Mouse (Mus musculus) intestine, embryonic 15.5 days (tissue): ENCODE data around the gene Gm45021. TPM values are rescaled to one million over a fixed set of nuclear protein-coding genes. Genes with fewer than 3 reads are reported as not detected.
A peak's percentile ranks its signal among the peaks of the same experiment; 100 is the strongest.
"Not testable (repeated sequence)": the region's sequence is repeated elsewhere in the genome, so short reads cannot be mapped to it uniquely, and the experiment has no call there.

Source experiments
- ATAC-seq: fragments of 200-750 bp; cut with Nextera tagmentation; 2 replicates; pipeline ENCODE4 v1.8.0; 2017; ENCODE audit warnings: moderate TSS enrichment, moderate library complexity
- H3K27ac ChIP-seq: fragments of 300-500 bp; sonication (generic); 2 replicates; pipeline ENCODE4 v1.5.1; 2015; ENCODE audit warnings: mild to moderate bottlenecking, inconsistent platforms
- H3K27me3 ChIP-seq: fragments of 300-500 bp; sonication (generic); replicated peaks from 2 replicates; pipeline ENCODE4 v1.6.1; 2015; ENCODE audit warnings: inconsistent platforms
- H3K36me3 ChIP-seq: fragments of 300-500 bp; sonication (generic); 2 replicates; pipeline ENCODE4 v1.6.1; 2015; ENCODE audit warnings: inconsistent platforms
- H3K4me1 ChIP-seq: fragments of 300-500 bp; sonication (generic); replicated peaks from 2 replicates; pipeline ENCODE4 v1.6.1; 2015; ENCODE audit warnings: inconsistent platforms
- H3K4me2 ChIP-seq: fragments of 300-500 bp; sonication (generic); replicated peaks from 2 replicates; pipeline ENCODE4 v1.6.1; 2015; ENCODE audit warnings: mild to moderate bottlenecking, inconsistent platforms
- H3K4me3 ChIP-seq: fragments of 300-500 bp; sonication (generic); replicated peaks from 2 replicates; pipeline ENCODE4 v1.5.1; 2015; ENCODE audit warnings: inconsistent platforms
- H3K9ac ChIP-seq: fragments of 300-500 bp; sonication (generic); 2 replicates; pipeline ENCODE4 v1.6.1; 2015; ENCODE audit warnings: inconsistent platforms
- H3K9me3 ChIP-seq: fragments of 300-500 bp; sonication (generic); 2 replicates; pipeline ENCODE4 v1.6.1; 2016; ENCODE audit warnings: inconsistent platforms
- WGBS: fragments of 180-500 bp; shearing (Covaris S2); methylation state at CpG from one replicate; pipeline ENCODE4 v1.1.7; 2015; 5-methylcytosine and 5-hydroxymethylcytosine counted together
- polyA plus RNA-seq: library from polyadenylated mRNA; unstranded; fragments of >200 nt; fragmentation: Nextera tagmentation; extraction: Ambion mirVana; gene quantifications from 2 replicates; pipeline ENCODE4 v1.2.1, GENCODE M21; 2015

Gm45021 gene
- polyA plus RNA-seq, 1 experiment from 2014 or later, result not detected

DNA sequence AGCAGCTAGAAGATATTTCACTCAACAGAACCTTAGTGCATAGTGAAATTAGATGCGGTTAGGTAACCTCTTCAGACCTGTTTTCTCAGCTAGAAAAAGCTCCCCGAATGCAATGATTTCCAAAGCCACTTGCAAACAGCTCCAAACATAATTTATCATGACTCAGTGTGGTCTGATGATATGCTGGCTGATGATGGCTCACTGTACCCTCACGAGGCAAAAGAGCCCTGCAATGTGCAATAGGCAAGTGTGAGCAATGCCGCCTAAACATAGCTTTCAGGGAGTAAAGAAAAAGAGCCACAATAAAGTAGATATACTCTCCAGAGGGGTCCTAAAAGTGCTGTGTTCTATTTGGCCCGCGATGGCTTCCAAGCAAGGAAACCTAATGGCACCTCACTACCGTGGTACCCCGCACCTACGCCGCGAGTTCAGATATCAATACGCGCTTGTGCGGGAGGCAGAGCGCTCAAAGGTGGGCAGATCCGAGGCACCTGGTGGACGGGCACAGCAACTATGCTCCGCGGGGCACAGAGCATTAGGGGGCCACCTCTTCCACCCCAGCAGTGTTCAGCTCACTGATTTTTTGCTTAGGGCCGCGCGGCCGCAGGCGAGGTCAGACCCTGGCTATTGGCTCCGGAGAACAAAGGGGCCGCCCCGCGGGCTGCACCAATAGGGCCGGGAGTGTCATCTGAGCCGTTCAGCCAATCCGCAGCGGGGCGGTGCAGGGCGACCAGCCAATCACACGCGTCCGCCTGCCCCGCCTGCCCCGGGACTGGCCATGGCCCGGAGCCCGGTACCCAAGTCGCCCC, 12.1 kb downstream of the Gm45021 start, which contains the start of gene Zfp775:
Zfp775 (plus strand) TSS at position 793 of the 809 bp plus-strand sequence.
- H3K4me3 ChIP-seq, result peak within 1 kb of the TSS; percentile 67
- H3K9me3 ChIP-seq, result peaks cover 12% of the 10 kb centered on the region
- peaks cover 31% of the 10 kb centered on the region for H3K36me3 ChIP-seq
- H3K9ac ChIP-seq, result peak within 1 kb of the TSS; percentile 71
- 0 out of 2 replicates have a peak, but pooled peaks cover 6% of the 10 kb centered on the region for H3K4me1 ChIP-seq
- H3K27me3 ChIP-seq, result no peaks in the 10 kb centered on the region
- peak within 1 kb of the TSS; percentile 91 for H3K4me2 ChIP-seq
- WGBS, result 5% methylated on average over 42 of the region's 42 CpGs
- peak; percentile 99 for ATAC-seq
- peak within 1 kb of the TSS; percentile 74 for H3K27ac ChIP-seq

DNA sequence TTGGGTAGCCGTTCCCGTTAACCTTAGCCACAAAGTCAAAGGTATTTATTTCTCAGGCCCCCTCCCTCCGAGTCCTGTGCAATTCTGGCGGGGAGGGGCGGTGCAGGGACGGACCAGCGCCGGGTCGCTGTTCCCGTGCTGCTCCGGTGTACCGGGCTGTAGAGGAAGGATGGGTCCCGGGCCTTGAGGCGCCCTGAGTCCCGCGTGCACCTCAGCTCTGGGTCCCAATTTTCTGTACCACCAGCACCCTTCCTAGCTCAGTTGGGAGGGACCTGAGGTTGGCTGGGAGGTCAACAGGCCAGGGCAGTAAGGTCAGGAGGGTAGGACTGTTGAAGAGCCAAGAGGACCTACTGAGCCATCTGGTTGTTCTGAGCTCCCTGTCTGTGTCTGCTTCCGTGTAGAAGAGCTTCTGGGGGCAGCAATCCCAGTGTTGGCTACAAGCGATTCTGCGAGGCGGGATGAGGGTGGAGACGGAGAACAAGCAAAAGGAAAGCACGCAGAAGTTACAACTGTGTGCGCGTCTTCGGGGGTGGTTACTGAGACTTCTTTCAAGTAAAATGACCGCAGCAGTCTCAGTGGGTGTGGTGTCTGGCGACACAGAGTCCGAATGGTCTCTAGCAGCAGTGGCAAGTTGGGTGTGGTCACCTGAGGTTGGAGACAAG, 12.8 kb downstream of the Gm45021 start:
- H3K9me3 ChIP-seq, result peaks cover 4% of the 10 kb centered on the region
- peak overlapping the region; percentile 74 for H3K27ac ChIP-seq
- peak overlapping the region; percentile 91 for H3K4me2 ChIP-seq
- WGBS, result under 1% methylated on average over 28 of the region's 28 CpGs
- H3K4me3 ChIP-seq, result peak overlapping the region; percentile 67
- peaks cover 23% of the 10 kb centered on the region for H3K36me3 ChIP-seq
- peak overlapping the region; percentile 71 for H3K9ac ChIP-seq
- ATAC-seq, result peak; percentile 83
- no peaks in the 10 kb centered on the region for H3K27me3 ChIP-seq
- 0 out of 2 replicates have a peak, but pooled peaks cover 6% of the 10 kb centered on the region for H3K4me1 ChIP-seq

DNA sequence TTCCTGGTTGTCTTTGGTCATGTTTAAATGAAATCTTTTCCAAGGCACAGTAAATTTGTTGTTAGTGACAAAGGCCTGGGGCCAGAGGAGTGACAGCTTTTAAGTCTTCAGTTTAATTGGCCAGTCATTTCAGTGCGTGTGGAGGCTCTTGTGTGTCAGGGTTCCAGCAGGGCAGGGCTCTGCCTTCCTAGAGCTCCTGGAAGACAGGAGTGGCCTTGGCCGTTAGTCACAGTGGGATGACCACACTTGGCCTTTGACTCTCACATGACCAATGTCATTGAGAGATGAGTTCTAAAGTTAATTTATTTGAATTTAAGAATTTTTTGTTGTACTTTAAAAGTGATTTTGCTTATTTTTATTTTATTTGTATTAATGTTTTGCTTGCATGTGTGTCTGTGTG, 18.7 kb downstream of the Gm45021 start:
- no peaks in the 10 kb centered on the region for H3K9me3 ChIP-seq
- H3K27me3 ChIP-seq, result no peaks in the 10 kb centered on the region
- no peaks in the 10 kb centered on the region for H3K36me3 ChIP-seq
- no peaks in the 10 kb centered on the region for H3K4me1 ChIP-seq
- no peak overlapping the region for H3K4me3 ChIP-seq
- H3K27ac ChIP-seq, result no peak overlapping the region
- WGBS, result 74% methylated on average over 2 of the region's 2 CpGs
- H3K9ac ChIP-seq, result no peak overlapping the region
- no peak overlapping the region for H3K4me2 ChIP-seq
- ATAC-seq, result no peak

DNA sequence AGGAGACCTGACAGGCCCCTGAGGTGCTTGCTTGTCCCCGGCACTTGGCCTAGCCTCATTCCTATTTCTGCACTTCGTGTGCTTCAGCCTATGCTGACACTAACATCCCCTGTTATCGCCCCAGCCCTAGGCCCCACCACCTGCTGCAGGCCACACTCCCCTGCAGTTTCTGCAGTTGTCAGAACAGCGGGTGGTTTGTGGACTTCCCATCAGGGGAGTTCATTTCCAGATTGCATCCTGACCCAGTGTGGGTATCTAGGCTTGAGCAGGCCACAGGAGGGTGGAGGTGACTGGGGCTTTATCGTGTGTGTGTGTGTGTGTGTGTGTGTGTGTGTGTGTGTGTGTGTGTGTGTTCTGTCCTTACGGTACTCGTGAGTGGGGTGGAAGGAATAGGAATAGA, 20.1 kb downstream of the Gm45021 start:
- Histone ChIP-seq H3K4me3 (no peak overlapping the region), H3K9ac (no peak overlapping the region), H3K4me1 (no peaks in the 10 kb centered on the region), H3K27ac (no peak overlapping the region), H3K9me3 (no peaks in the 10 kb centered on the region), H3K27me3 (no peaks in the 10 kb centered on the region), H3K4me2 (no peak overlapping the region), H3K36me3 (no peaks in the 10 kb centered on the region)
- no peak for ATAC-seq
- WGBS, result 71% methylated on average over 7 of the region's 7 CpGs

DNA sequence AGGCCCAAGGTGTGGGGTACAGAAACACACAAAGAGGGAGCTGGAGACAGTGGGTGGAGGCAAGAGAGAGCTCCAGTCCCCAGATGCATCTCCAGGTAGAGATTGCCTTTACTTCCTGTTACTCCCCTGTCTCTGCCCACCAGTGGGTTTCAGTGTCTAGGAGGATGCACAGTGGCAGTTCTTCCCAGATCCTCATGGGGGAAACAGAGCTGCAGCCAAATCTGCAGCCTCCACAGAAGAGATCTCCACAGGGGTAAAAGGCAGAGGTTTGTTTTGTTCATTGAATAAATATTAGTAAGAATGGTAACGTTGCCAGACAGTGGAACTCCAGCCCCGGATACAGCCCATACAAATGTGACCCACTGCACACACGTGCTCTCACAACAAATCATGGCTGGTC, 21.2 kb downstream of the Gm45021 start:
- H3K9me3 ChIP-seq, result no peaks in the 10 kb centered on the region
- 51% methylated on average over 3 of the region's 3 CpGs for WGBS
- H3K4me3 ChIP-seq, result no peak overlapping the region
- ATAC-seq, result no peak
- H3K27ac ChIP-seq, result 0 out of 2 replicates have a peak overlapping the region, but pooled peaks have one; percentile 9
- H3K27me3 ChIP-seq, result no peaks in the 10 kb centered on the region
- no peaks in the 10 kb centered on the region for H3K36me3 ChIP-seq
- H3K4me2 ChIP-seq, result no peak overlapping the region
- H3K4me1 ChIP-seq, result no peaks in the 10 kb centered on the region
- no peak overlapping the region for H3K9ac ChIP-seq

DNA sequence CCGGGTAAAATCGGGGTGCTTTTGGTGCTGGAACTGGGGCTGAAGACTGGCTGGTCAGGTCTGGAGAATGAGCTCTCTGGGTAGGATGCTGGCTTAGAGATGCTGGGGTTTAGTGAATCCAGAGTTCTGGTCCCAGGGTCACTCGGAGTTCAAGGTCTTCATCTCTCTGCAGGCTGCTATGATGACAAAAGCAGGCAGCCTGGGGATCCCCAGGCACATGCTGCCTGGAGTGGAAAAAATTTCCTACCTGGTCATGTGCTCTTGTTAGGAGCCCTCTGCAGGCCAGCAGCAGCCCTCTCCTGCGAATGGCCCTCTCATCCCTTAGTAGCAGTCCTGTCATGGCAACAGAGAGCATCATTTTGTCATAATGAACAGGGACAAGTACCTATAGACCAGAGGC, 24.1 kb downstream of the Gm45021 start:
- H3K36me3 ChIP-seq, result no peaks in the 10 kb centered on the region
- no peak for ATAC-seq
- no peaks in the 10 kb centered on the region for H3K4me1 ChIP-seq
- no peaks in the 10 kb centered on the region for H3K27me3 ChIP-seq
- no peaks in the 10 kb centered on the region for H3K9me3 ChIP-seq
- WGBS, result 89% methylated on average over 4 of the region's 4 CpGs
- no peak overlapping the region for H3K4me2 ChIP-seq
- H3K27ac ChIP-seq, result no peak overlapping the region
- H3K9ac ChIP-seq, result no peak overlapping the region
- no peak overlapping the region for H3K4me3 ChIP-seq

DNA sequence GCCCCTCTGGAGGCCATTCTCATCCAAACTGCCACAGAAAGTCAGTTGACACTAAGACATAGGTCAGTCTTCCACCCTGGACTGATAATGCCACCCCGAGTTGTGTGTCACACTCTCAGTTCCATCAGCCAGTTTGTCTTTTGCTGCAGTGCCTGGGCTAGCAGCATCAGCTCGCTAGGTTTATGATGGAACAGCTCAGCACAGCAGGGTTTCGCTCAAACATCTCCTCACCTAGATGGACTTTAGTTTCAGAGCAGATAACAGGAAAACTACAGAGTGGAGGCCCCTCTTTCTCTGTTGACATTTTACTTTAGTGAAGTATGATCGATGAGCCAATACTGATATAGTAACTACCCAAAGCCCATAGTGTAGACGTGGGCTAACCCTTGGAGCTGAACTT, 25.3 kb downstream of the Gm45021 start:
- H3K9me3 ChIP-seq, result no peaks in the 10 kb centered on the region
- no peaks in the 10 kb centered on the region for H3K27me3 ChIP-seq
- H3K27ac ChIP-seq, result no peak overlapping the region
- no peak overlapping the region for H3K4me2 ChIP-seq
- no peak overlapping the region for H3K9ac ChIP-seq
- peaks cover 8% of the 10 kb centered on the region for H3K36me3 ChIP-seq
- WGBS, result 72% methylated on average over 5 of the region's 5 CpGs
- ATAC-seq, result peak; percentile 62
- H3K4me1 ChIP-seq, result no peaks in the 10 kb centered on the region
- no peak overlapping the region for H3K4me3 ChIP-seq

DNA sequence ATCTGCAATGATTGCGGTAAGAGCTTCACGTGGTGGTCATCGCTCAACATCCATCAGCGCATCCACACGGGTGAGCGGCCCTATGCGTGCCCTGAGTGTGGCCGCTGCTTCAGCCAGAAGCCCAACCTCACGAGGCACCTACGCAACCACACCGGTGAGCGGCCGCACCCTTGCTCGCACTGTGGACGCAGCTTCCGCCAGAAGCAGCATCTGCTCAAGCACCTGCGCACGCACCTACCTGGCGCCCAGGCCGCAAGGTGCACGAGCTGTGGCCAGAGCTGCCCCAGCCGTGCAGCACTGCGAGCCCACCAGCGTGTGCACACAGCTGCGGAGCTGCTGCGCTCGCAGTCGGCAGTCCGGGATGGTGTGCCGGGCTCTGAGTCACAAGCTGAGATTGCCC, 30.6 kb downstream of the Gm45021 start:
- H3K4me1 ChIP-seq, result no peaks in the 10 kb centered on the region
- H3K4me3 ChIP-seq, result no peak overlapping the region
- no peaks in the 10 kb centered on the region for H3K9me3 ChIP-seq
- no peak overlapping the region for H3K4me2 ChIP-seq
- peaks cover 18% of the 10 kb centered on the region for H3K36me3 ChIP-seq
- no peaks in the 10 kb centered on the region for H3K27me3 ChIP-seq
- no peak for ATAC-seq
- 92% methylated on average over 30 of the region's 30 CpGs for WGBS
- no peak overlapping the region for H3K27ac ChIP-seq
- no peak overlapping the region for H3K9ac ChIP-seq

DNA sequence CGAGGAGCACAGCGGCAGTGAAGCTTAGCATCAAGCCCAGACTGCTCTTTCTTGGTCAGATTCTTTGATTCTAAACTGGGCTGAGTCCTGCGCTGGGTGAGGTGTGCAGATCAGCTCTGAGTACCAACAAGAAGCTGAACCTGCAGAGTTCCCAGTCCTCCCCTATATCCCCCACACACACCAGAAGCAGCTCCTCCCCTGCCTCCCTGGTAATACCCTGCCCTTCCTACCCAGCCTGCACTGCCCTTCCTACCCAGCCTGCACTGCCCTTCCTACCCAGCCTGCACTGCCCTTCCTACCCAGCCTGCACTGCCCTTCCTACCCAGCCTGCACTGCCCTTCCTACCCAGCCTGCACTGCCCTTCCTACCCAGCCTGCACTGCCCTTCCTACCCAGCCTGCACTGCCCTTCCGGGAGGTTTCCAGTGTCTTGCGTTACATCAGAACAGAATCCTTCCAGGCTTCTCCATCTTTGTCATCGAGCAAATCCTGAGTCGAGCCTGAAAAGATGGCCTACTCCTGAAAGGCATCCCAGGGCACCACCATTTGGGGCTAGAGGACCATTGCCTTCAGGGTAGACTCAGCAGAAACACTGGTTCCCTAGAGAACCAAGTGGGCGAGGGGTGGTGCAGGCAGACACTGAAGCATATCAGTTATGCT, 32.9 kb downstream of the Gm45021 start:
- peaks cover 18% of the 10 kb centered on the region for H3K36me3 ChIP-seq
- 87% methylated on average over 8 of the region's 8 CpGs for WGBS
- H3K27me3 ChIP-seq, H3K9ac ChIP-seq, H3K4me1 ChIP-seq, H3K4me2 ChIP-seq, H3K9me3 ChIP-seq, H3K4me3 ChIP-seq, H3K27ac ChIP-seq, ATAC-seq: not testable (repeated sequence)

DNA sequence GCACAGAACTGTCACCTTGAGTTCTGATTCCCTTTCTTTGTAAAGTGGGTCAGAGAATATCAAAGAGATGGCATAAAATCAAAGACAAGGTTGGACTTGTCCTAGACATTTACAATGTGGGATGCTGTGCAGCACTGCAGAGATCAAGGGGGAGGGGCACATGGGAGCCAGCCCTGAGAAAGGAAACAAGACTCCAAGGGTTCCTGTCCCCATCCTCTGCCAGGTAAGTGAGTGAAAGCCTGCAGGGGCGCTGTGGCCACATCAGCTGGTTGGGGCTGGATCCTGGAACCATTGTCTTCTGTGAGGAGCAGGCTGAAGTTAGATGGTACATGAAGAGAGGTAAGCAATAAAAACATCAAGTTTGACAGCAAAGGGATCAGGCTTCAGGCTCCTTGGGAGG, 34.0 kb downstream of the Gm45021 start:
- Histone ChIP-seq H3K4me2 (no peak overlapping the region), H3K27ac (no peak overlapping the region), H3K36me3 (peaks cover 18% of the 10 kb centered on the region), H3K9me3 (no peaks in the 10 kb centered on the region), H3K9ac (no peak overlapping the region), H3K4me1 (0 out of 2 replicates have a peak, but pooled peaks cover 7% of the 10 kb centered on the region), H3K27me3 (peaks cover 12% of the 10 kb centered on the region; the same call in 1 of the 2 replicates), H3K4me3 (no peak overlapping the region)
- 48% methylated on average over 1 of the region's 1 CpGs for WGBS
- no peak for ATAC-seq

DNA sequence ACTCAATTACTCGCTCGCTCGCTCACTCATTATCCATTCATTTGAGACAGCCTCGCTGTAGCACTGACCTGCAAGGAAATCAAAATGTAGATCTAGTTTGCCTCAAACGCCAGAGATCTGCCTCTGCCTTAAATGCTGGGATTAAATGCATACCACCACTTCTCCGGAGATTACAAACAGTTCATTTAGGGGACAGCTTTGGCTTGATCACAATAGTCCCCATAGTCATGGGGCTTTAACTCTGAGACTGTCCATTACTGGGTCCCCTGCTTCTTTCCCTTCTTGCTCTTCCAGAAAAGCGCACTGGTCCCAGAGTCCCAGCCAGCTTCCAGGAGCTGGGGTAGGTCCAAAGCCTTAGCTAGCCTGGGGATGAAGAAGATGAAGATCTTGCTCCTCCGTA, 37.1 kb downstream of the Gm45021 start, which contains the start of gene AI854703:
AI854703 (plus strand) TSS at position 301 of the 400 bp plus-strand sequence.
- Histone ChIP-seq H3K4me1 (peaks cover 15% of the 10 kb centered on the region; the same call in 1 of the 2 replicates), H3K36me3 (no peaks in the 10 kb centered on the region), H3K9ac (peak within 1 kb of the TSS; percentile 47), H3K4me2 (peak within 1 kb of the TSS; percentile 91), H3K4me3 (peak within 1 kb of the TSS; percentile 47), H3K9me3 (no peaks in the 10 kb centered on the region), H3K27ac (no peak within 1 kb of the TSS), H3K27me3 (peaks cover 22% of the 10 kb centered on the region)
- ATAC-seq, result no peak
- 36% methylated on average over 8 of the region's 8 CpGs for WGBS

DNA sequence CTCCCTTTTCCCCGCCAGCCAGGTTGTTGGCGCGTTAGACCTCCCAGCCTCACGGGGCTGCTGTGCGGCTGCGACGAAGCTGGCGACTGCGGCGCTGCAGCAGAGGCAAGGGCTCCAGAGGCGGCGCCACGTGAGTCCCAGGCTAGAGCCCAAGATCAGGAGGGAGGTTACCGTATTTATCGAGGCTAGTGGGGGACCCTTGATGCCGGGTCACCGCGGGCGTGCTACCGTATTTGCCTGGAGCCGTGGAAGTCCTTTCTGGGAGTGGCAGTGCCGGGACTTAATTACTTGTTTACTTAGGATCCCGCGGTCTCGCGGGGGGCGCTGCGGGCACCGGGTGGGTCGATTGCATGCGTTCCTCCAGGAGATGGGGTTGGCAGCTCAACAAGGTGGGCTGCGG, 37.6 kb downstream of the Gm45021 start:
- no peaks in the 10 kb centered on the region for H3K9me3 ChIP-seq
- peaks cover 22% of the 10 kb centered on the region for H3K27me3 ChIP-seq
- H3K4me3 ChIP-seq, result peak overlapping the region; percentile 47
- H3K4me2 ChIP-seq, result peak overlapping the region; percentile 91
- peak overlapping the region; percentile 47 for H3K9ac ChIP-seq
- ATAC-seq, result peak; percentile 50
- H3K4me1 ChIP-seq, result peaks cover 15% of the 10 kb centered on the region; the same call in 1 of the 2 replicates
- H3K27ac ChIP-seq, result no peak overlapping the region
- H3K36me3 ChIP-seq, result no peaks in the 10 kb centered on the region
- under 1% methylated on average over 32 of the region's 32 CpGs for WGBS
